Comparison of ENCODE assay signal across 18 mouse cellular contexts in the genomic region with DNA sequence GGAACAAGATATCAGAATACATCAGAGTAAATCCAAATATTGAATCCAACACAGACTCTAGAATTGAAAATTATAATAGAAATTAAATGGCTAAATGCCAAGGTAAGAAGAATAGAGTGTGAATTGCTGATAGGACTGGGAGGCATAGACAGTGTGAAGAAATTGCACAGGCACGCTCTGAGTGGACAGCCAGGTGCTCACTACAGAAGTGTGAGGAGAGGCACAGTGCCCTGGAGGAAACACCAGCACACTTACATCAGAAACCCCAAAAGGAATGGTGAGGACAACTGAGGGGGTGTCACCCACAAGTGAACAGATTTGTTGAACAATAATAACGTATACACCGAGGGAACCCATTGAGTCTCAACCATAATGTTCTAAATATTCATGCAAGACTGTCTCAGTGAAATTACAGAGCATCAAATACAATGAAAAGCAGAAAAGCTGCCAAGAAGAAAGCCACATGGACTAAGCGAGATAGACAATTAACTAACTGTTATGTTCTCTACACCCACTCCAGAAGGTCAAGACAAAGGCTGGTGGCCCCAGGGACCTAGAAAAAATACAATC.
"Had no signal": no experiment of that assay in that cellular context is flagged by ENCODE, and none has a peak within 500 bp of the region (broad histone marks: within the 10 kb centered on the region; RNA-seq: fewer than 3 reads in every experiment).

No protein-coding gene starts in this region.

- H3K27me3 ChIP-seq: midbrain, embryonic 12.5 days; neural tube, embryonic 13.5 days; neural tube, embryonic 15.5 days had no signal

- DNase-seq: lung, embryonic 14.5 days; lung, postnatal 10 days; lung, postnatal 4 days; midbrain, embryonic 14.5 days; retina, postnatal 1 day; right cerebral cortex, adult 18-20 months; right cerebral cortex, postnatal 25 days; right cerebral cortex, postnatal 4 days; spleen, adult 18-20 months; thymus, adult 18-20 months; thymus, postnatal 14 days; thymus, postnatal 36 days had no signal

- H3K4me3 ChIP-seq: midbrain, embryonic 10.5 days; midbrain, embryonic 12.5 days; myocyte; neural tube, embryonic 13.5 days; neural tube, embryonic 15.5 days had no signal

- ATAC-seq: midbrain, embryonic 16.5 days had no signal

- H3K27ac ChIP-seq: midbrain, embryonic 10.5 days; midbrain, embryonic 12.5 days; neural tube, embryonic 13.5 days; neural tube, embryonic 15.5 days had no signal

- H3K36me3 ChIP-seq: midbrain, embryonic 10.5 days; midbrain, embryonic 12.5 days; neural tube, embryonic 13.5 days; neural tube, embryonic 15.5 days had no signal

- H3K9ac ChIP-seq: lung, embryonic 14.5 days; midbrain, embryonic 12.5 days; neural tube, embryonic 13.5 days; neural tube, embryonic 15.5 days had no signal

- H3K4me2 ChIP-seq: lung, embryonic 14.5 days; midbrain, embryonic 12.5 days; neural tube, embryonic 13.5 days; neural tube, embryonic 15.5 days had no signal

- H3K4me1 ChIP-seq: neural tube, embryonic 13.5 days; neural tube, embryonic 15.5 days had no signal

- H3K9me3 ChIP-seq: midbrain, embryonic 10.5 days; midbrain, embryonic 12.5 days; neural tube, embryonic 13.5 days; neural tube, embryonic 15.5 days had no signal
